Mouse (Mus musculus): ENCODE results near the gene Vash2. TPM values are rescaled to one million over a fixed set of nuclear protein-coding genes. Genes with fewer than 3 reads are reported as not detected.

The Vash2 gene
- polyA plus RNA-seq, 1 experiment from 2014 or later: 1.5 TPM

GRCm38 (mm10) chr1:191000686-191001085 lies 21.6 kb upstream of the Vash2 start:
- WGBS (ENCODE audit: insufficient replicate concordance): 70% methylated on average over 3 of the region's 3 CpGs
- no peak for ATAC-seq (ENCODE audit: low read depth)

GRCm38 (mm10) chr1:190998027-190998426 lies 18.9 kb upstream of the Vash2 start:
- no peaks in the 10 kb centered on the region for H3K36me3 ChIP-seq
- ATAC-seq (ENCODE audit: low read depth): no peak
- H3K4me3 ChIP-seq (replicated peaks): no peak overlapping the region
- H3K4me1 ChIP-seq (replicated peaks): no peaks in the 10 kb centered on the region
- no peak overlapping the region for H3K9ac ChIP-seq
- no peak for DNase-seq
- H3K27ac ChIP-seq: no peak overlapping the region
- H3K4me2 ChIP-seq: no peak overlapping the region
- WGBS (ENCODE audit: insufficient replicate concordance): 57% methylated on average over 1 of the region's 1 CpGs
- H3K9me3 ChIP-seq (replicated peaks): no peaks in the 10 kb centered on the region; the same call in 1 of the 2 replicates
- H3K27me3 ChIP-seq: no peaks in the 10 kb centered on the region

More at GRCm38 (mm10) chr1:191000686-191001085, 21.6 kb upstream of the Vash2 start:
- Histone ChIP-seq H3K9me3 (replicated peaks) (no peaks in the 10 kb centered on the region; the same call in 1 of the 2 replicates), H3K27ac (no peak overlapping the region), H3K4me1 (replicated peaks) (no peaks in the 10 kb centered on the region), H3K27me3 (no peaks in the 10 kb centered on the region), H3K36me3 (0 out of 2 replicates have a peak, but pooled peaks cover 11% of the 10 kb centered on the region), H3K9ac (no peak overlapping the region), H3K4me3 (replicated peaks) (no peak overlapping the region), H3K4me2 (no peak overlapping the region)
- no peak for DNase-seq

GRCm38 (mm10) chr1:190996346-190996877 lies 17.3 kb upstream of the Vash2 start:
- Histone ChIP-seq H3K4me3 (replicated peaks) (no peak overlapping the region), H3K4me2 (no peak overlapping the region), H3K27ac (no peak overlapping the region), H3K4me1 (replicated peaks) (no peaks in the 10 kb centered on the region), H3K9ac (no peak overlapping the region), H3K27me3 (no peaks in the 10 kb centered on the region), H3K36me3 (no peaks in the 10 kb centered on the region), H3K9me3 (replicated peaks) (no peaks in the 10 kb centered on the region; the same call in 1 of the 2 replicates)
- ATAC-seq (ENCODE audit: low read depth) (no peak), DNase-seq (no peak)
- WGBS (ENCODE audit: insufficient replicate concordance): 53% methylated on average over 6 of the region's 6 CpGs

- H3K27ac ChIP-seq: no peak overlapping the region
- WGBS (ENCODE audit: insufficient replicate concordance): 76% methylated on average over 7 of the region's 7 CpGs
- no peaks in the 10 kb centered on the region for H3K4me1 ChIP-seq (replicated peaks)
- no peak overlapping the region for H3K4me2 ChIP-seq
- no peaks in the 10 kb centered on the region for H3K36me3 ChIP-seq
- H3K4me3 ChIP-seq (replicated peaks): no peak overlapping the region
- H3K27me3 ChIP-seq: no peaks in the 10 kb centered on the region
- no peaks in the 10 kb centered on the region; the same call in 1 of the 2 replicates for H3K9me3 ChIP-seq (replicated peaks)
- ATAC-seq (ENCODE audit: low read depth): no peak
- H3K9ac ChIP-seq: no peak overlapping the region
- DNase-seq: no peak
Measured at GRCm38 (mm10) chr1:190995548-190995947, 16.5 kb upstream of the Vash2 start.

GRCm38 (mm10) chr1:190989437-190990082 lies 10.5 kb upstream of the Vash2 start:
- no peak for ATAC-seq (ENCODE audit: low read depth)
- 65% methylated on average over 9 of the region's 9 CpGs for WGBS (ENCODE audit: insufficient replicate concordance)
- no peak for DNase-seq
- no peak overlapping the region for H3K9ac ChIP-seq
- no peaks in the 10 kb centered on the region for H3K4me1 ChIP-seq (replicated peaks)
- no peaks in the 10 kb centered on the region for H3K9me3 ChIP-seq (replicated peaks)
- no peaks in the 10 kb centered on the region for H3K36me3 ChIP-seq
- no peak overlapping the region for H3K27ac ChIP-seq
- H3K4me3 ChIP-seq (replicated peaks): no peak overlapping the region
- H3K4me2 ChIP-seq: no peak overlapping the region
- H3K27me3 ChIP-seq: no peaks in the 10 kb centered on the region

GRCm38 (mm10) chr1:190981412-190981811 lies 2.3 kb upstream of the Vash2 start:
- Histone ChIP-seq H3K9me3 (replicated peaks) (no peaks in the 10 kb centered on the region), H3K27ac (no peak overlapping the region), H3K36me3 (no peaks in the 10 kb centered on the region), H3K27me3 (peaks cover 56% of the 10 kb centered on the region), H3K9ac (no peak overlapping the region), H3K4me3 (replicated peaks) (no peak overlapping the region), H3K4me1 (replicated peaks) (peaks cover 13% of the 10 kb centered on the region), H3K4me2 (no peak overlapping the region)
- ATAC-seq (ENCODE audit: low read depth) (no peak), DNase-seq (no peak)
- WGBS (ENCODE audit: insufficient replicate concordance): 59% methylated on average over 4 of the region's 4 CpGs

- H3K4me2 ChIP-seq: no peak overlapping the region
- H3K9ac ChIP-seq: no peak overlapping the region
- peaks cover 65% of the 10 kb centered on the region for H3K27me3 ChIP-seq
- no peaks in the 10 kb centered on the region for H3K9me3 ChIP-seq (replicated peaks)
- DNase-seq (no peak), ATAC-seq (ENCODE audit: low read depth) (no peak)
- H3K4me1 ChIP-seq (replicated peaks): peaks cover 13% of the 10 kb centered on the region
- H3K4me3 ChIP-seq (replicated peaks): no peak overlapping the region
- 29% methylated on average over 1 of the region's 1 CpGs for WGBS (ENCODE audit: insufficient replicate concordance)
- no peaks in the 10 kb centered on the region for H3K36me3 ChIP-seq
- no peak overlapping the region for H3K27ac ChIP-seq
Measured at GRCm38 (mm10) chr1:190980470-190980869, 1.4 kb upstream of the Vash2 start.

GRCm38 (mm10) chr1:190978511-190979073 lies 504 bp downstream of the Vash2 start:
- no peaks in the 10 kb centered on the region for H3K36me3 ChIP-seq
- peaks cover 80% of the 10 kb centered on the region for H3K27me3 ChIP-seq
- no peak for DNase-seq

GRCm38 (mm10) chr1:190978001-190978400 lies 1.1 kb downstream of the Vash2 start:
- no peak for DNase-seq
- H3K4me1 ChIP-seq (replicated peaks): peaks cover 13% of the 10 kb centered on the region
- H3K27ac ChIP-seq: no peak overlapping the region
- H3K27me3 ChIP-seq: peaks cover 80% of the 10 kb centered on the region
- peak overlapping the region; percentile 68 for H3K4me2 ChIP-seq
- WGBS (ENCODE audit: insufficient replicate concordance): 2% methylated on average over 22 of the region's 22 CpGs
- H3K9me3 ChIP-seq (replicated peaks): no peaks in the 10 kb centered on the region
- H3K4me3 ChIP-seq (replicated peaks): peak overlapping the region; percentile 51
- no peaks in the 10 kb centered on the region for H3K36me3 ChIP-seq
- peak overlapping the region; percentile 45 for H3K9ac ChIP-seq
- ATAC-seq (ENCODE audit: low read depth): no peak

More at GRCm38 (mm10) chr1:190978511-190979073, 504 bp downstream of the Vash2 start:
- peak overlapping the region; percentile 68 for H3K4me2 ChIP-seq
- ATAC-seq (ENCODE audit: low read depth): peak; percentile 26
- H3K27ac ChIP-seq: no peak overlapping the region
- H3K4me1 ChIP-seq (replicated peaks): peaks cover 13% of the 10 kb centered on the region
- peak overlapping the region; percentile 45 for H3K9ac ChIP-seq
- peak overlapping the region; percentile 51 for H3K4me3 ChIP-seq (replicated peaks)
- H3K9me3 ChIP-seq (replicated peaks): no peaks in the 10 kb centered on the region
- WGBS (ENCODE audit: insufficient replicate concordance): 1% methylated on average over 42 of the region's 46 CpGs

GRCm38 (mm10) chr1:190976887-190977573 lies 2.1 kb downstream of the Vash2 start:
- no peak for DNase-seq
- WGBS (ENCODE audit: insufficient replicate concordance): 40% methylated on average over 11 of the region's 11 CpGs
- ATAC-seq (ENCODE audit: low read depth): no peak
- peaks cover 13% of the 10 kb centered on the region for H3K4me1 ChIP-seq (replicated peaks)
- no peaks in the 10 kb centered on the region for H3K9me3 ChIP-seq (replicated peaks)
- H3K36me3 ChIP-seq: no peaks in the 10 kb centered on the region
- no peak overlapping the region for H3K4me2 ChIP-seq
- no peak overlapping the region for H3K9ac ChIP-seq
- H3K27me3 ChIP-seq: peaks cover 76% of the 10 kb centered on the region
- H3K4me3 ChIP-seq (replicated peaks): no peak overlapping the region
- no peak overlapping the region for H3K27ac ChIP-seq

- H3K36me3 ChIP-seq: no peaks in the 10 kb centered on the region
- no peak overlapping the region for H3K4me3 ChIP-seq (replicated peaks)
- no peak overlapping the region for H3K27ac ChIP-seq
- peaks cover 56% of the 10 kb centered on the region for H3K27me3 ChIP-seq
- WGBS (ENCODE audit: insufficient replicate concordance): 50% methylated on average over 1 of the region's 1 CpGs
- no peak overlapping the region for H3K9ac ChIP-seq
- no peak overlapping the region for H3K4me2 ChIP-seq
- ATAC-seq (ENCODE audit: low read depth) (no peak), DNase-seq (no peak)
- peaks cover 18% of the 10 kb centered on the region for H3K4me1 ChIP-seq (replicated peaks)
- no peaks in the 10 kb centered on the region for H3K9me3 ChIP-seq (replicated peaks)
Measured at GRCm38 (mm10) chr1:190974833-190975232, 4.3 kb downstream of the Vash2 start.

Data from liver, embryonic 13.5 days (tissue).